Mouse (Mus musculus): Measurements from ENCODE around the gene Slc25a10. TPM values are rescaled to one million over a fixed set of nuclear protein-coding genes. Genes with fewer than 3 reads are reported as not detected.

Gene Slc25a10
- polyA plus RNA-seq, 1 experiment, result 154 TPM

DNA sequence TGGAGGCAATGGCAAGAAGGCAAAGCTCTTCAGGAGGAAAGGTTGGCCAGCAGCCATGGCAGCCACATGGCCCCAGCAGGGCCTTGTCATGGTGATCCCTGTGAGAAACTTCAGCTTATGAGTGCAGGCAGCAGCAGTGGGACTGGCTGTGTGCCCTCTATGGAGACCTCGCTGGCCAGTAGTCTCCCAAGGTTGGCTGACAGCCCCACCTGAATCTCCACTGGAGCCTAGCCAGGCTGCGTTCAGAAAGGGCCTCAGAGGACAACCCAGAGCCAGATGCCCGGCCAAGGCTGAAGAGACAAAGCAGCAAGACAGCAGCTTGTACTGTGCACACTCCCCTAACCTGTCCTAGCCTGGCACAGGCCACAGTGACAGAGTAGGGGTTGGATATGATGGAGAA, 46.8 kb downstream of the Slc25a10 start:
- peaks cover 6% of the 10 kb centered on the region for H3K36me3 ChIP-seq (ENCODE audit: control insufficient read depth, insufficient read depth)
- H3ac ChIP-seq (ENCODE audit: control insufficient read depth, insufficient read length, low read depth), result no peak overlapping the region
- TF ChIP-seq MYOG (IDR thresholded peaks at IDR 0.05; ENCODE audit: control insufficient read depth, extremely low read depth, insufficient read length) (no peak), MYOD1 (IDR thresholded peaks at IDR 0.05; ENCODE audit: control insufficient read depth, insufficient read length, low read depth) (no peak), MAX (IDR thresholded peaks at IDR 0.05) (no peak), USF1 (IDR thresholded peaks at IDR 0.05; ENCODE audit: low read depth) (no peak), CTCF (IDR thresholded peaks at IDR 0.05; ENCODE audit: control insufficient read depth, insufficient read depth, insufficient read length) (no peak), CEBPB (IDR thresholded peaks at IDR 0.05; ENCODE audit: low read depth) (no peak), FOSL1 (IDR thresholded peaks at IDR 0.05; ENCODE audit: insufficient read depth, low read length, poor library complexity, severe bottlenecking) (no peak)
- H3K79me3 ChIP-seq (ENCODE audit: low read depth), result no peaks in the 10 kb centered on the region
- H3K4me3 ChIP-seq (ENCODE audit: insufficient read depth, poor library complexity, severe bottlenecking), result no peak overlapping the region
- peaks cover 34% of the 10 kb centered on the region for H3K27me3 ChIP-seq (ENCODE audit: control insufficient read depth, insufficient read depth, insufficient read length)
- no peaks in the 10 kb centered on the region for H3K79me2 ChIP-seq (ENCODE audit: control insufficient read depth, insufficient read depth)

DNA sequence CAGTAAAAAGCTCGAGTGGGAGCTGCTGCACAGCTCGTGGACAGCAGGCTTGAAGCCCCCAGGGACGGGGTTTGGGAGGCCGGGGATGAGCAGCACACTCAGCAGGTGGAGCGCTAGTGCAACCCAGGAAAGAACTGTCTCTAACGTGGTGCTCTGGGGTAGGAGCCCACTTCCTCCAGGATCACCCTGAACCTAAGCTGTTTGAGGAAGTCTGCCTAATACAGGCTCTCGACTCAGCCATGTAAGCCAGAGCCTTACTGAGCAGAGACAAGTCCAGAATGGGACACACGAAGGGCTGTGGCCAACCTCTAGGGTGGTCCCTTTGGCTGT, 47.3 kb downstream of the Slc25a10 start:
- peaks cover 30% of the 10 kb centered on the region for H3K27me3 ChIP-seq (ENCODE audit: control insufficient read depth, insufficient read depth, insufficient read length)
- H3K79me2 ChIP-seq (ENCODE audit: control insufficient read depth, insufficient read depth), result no peaks in the 10 kb centered on the region
- no peaks in the 10 kb centered on the region for H3K79me3 ChIP-seq (ENCODE audit: low read depth)
- TF ChIP-seq USF1 (IDR thresholded peaks at IDR 0.05; ENCODE audit: low read depth) (no peak), CEBPB (IDR thresholded peaks at IDR 0.05; ENCODE audit: low read depth) (no peak), CTCF (IDR thresholded peaks at IDR 0.05; ENCODE audit: control insufficient read depth, insufficient read depth, insufficient read length) (no peak), MAX (IDR thresholded peaks at IDR 0.05) (no peak)
- H3ac ChIP-seq (ENCODE audit: control insufficient read depth, insufficient read length, low read depth), result no peak overlapping the region
- H3K36me3 ChIP-seq (ENCODE audit: control insufficient read depth, insufficient read depth), result peaks cover 7% of the 10 kb centered on the region
- no peak overlapping the region for H3K4me3 ChIP-seq (ENCODE audit: insufficient read depth, poor library complexity, severe bottlenecking)

DNA sequence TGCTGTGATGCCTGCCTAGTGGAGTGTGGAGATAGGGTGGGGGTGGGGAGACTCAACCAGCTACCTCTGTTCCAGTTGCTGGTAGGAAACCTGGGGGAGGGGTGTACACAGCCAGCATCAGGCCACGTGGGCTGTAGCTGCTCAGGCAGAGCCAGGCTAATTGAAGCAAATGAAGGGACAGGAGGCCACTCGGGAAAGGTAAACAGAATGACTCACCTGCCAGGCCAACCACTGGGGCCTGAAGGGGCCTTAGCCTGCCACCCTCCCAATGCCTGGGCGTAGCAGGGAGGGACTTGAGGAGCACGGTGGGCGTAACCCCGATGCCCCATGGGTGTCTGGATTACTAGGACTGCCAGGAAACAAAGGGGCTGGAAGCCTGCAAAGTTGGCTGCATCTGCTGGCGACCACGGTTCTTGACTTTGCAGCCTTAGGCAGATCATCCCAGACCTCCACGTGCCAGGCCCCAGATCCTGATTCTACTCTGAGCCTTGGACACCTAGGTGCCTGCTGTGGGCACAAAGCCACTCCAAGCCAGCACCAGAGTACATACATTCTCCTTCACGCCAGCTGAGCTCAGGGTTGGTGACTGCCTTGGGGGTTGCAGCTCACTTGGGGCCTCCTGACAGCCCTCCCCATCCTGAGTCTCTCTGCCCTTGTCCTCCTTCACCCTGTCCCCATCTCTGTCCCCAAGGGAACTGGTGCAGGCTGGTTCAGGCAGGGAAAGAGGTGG, 47.8 kb downstream of the Slc25a10 start:
- no peak overlapping the region for H3K4me3 ChIP-seq (ENCODE audit: insufficient read depth, poor library complexity, severe bottlenecking)

DNA sequence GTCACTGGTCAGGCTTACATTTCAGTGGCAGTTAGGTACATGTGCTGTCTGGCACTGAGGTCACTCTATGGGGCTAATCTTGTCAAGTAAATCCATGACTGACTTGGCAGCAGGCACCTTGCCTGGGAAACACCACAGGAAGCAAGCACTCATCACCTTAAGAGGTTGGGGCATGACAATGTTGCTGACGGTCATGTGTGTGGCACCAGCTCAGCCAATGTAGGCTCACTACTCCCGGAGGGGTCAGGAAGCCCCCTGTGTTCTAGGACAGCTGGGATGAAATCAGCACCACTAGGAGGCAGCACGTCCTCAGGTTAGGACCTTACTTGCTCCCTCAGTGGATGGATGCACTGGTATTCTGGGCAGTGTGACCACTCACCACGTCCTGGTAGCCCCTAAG, 50.3 kb downstream of the Slc25a10 start:
- H3K27me3 ChIP-seq (ENCODE audit: control insufficient read depth, insufficient read depth, insufficient read length), result peaks cover 5% of the 10 kb centered on the region
- no peak overlapping the region for H3ac ChIP-seq (ENCODE audit: control insufficient read depth, insufficient read length, low read depth)
- H3K79me3 ChIP-seq (ENCODE audit: low read depth), result no peaks in the 10 kb centered on the region
- H3K4me3 ChIP-seq (ENCODE audit: insufficient read depth, poor library complexity, severe bottlenecking), result no peak overlapping the region
- TF ChIP-seq MAX (IDR thresholded peaks at IDR 0.05) (no peak), CTCF (IDR thresholded peaks at IDR 0.05; ENCODE audit: control insufficient read depth, insufficient read depth, insufficient read length) (peak; percentile 28)
- H3K79me2 ChIP-seq (ENCODE audit: control insufficient read depth, insufficient read depth), result no peaks in the 10 kb centered on the region
- peaks cover 8% of the 10 kb centered on the region for H3K36me3 ChIP-seq (ENCODE audit: control insufficient read depth, insufficient read depth)

More for the DNA sequence above, 47.8 kb downstream of the Slc25a10 start:
- H3K36me3 ChIP-seq (ENCODE audit: control insufficient read depth, insufficient read depth), result peaks cover 8% of the 10 kb centered on the region
- TF ChIP-seq MYOD1 (IDR thresholded peaks at IDR 0.05; ENCODE audit: control insufficient read depth, insufficient read length, low read depth) (no peak), MAX (IDR thresholded peaks at IDR 0.05) (no peak), CTCF (IDR thresholded peaks at IDR 0.05; ENCODE audit: control insufficient read depth, insufficient read depth, insufficient read length) (no peak), USF1 (IDR thresholded peaks at IDR 0.05; ENCODE audit: low read depth) (no peak)
- peaks cover 25% of the 10 kb centered on the region for H3K27me3 ChIP-seq (ENCODE audit: control insufficient read depth, insufficient read depth, insufficient read length)
- H3K79me3 ChIP-seq (ENCODE audit: low read depth), result no peaks in the 10 kb centered on the region
- no peak overlapping the region for H3ac ChIP-seq (ENCODE audit: control insufficient read depth, insufficient read length, low read depth)
- no peaks in the 10 kb centered on the region for H3K79me2 ChIP-seq (ENCODE audit: control insufficient read depth, insufficient read depth)

DNA sequence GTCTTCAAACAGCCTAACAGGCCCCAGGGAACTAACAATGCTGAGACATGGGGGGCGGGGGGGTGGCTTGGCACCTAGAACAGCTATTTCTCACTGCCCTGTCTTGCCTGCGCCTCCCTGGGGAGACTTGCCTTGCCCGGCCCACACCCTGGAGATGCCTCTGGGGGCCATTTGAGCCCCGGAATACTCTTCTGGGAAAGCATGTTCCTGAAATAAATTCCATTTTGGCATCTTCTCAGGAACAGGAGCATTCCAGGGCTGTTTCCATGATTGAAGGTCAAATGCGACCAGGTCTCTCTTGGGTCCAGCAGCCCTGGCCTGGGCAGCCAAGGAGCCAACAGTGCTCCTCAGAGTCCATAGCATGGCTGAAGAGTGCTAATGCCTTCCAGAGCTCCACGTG, 50.7 kb downstream of the Slc25a10 start:
- Histone ChIP-seq H3K79me2 (ENCODE audit: control insufficient read depth, insufficient read depth) (peaks cover 2% of the 10 kb centered on the region), H3K27me3 (ENCODE audit: control insufficient read depth, insufficient read depth, insufficient read length) (peaks cover 2% of the 10 kb centered on the region), H3K79me3 (ENCODE audit: low read depth) (no peaks in the 10 kb centered on the region), H3K4me3 (ENCODE audit: insufficient read depth, poor library complexity, severe bottlenecking) (no peak overlapping the region), H3ac (ENCODE audit: control insufficient read depth, insufficient read length, low read depth) (no peak overlapping the region), H3K36me3 (ENCODE audit: control insufficient read depth, insufficient read depth) (peaks cover 8% of the 10 kb centered on the region)
- TF ChIP-seq FOSL1 (IDR thresholded peaks at IDR 0.05; ENCODE audit: insufficient read depth, low read length, poor library complexity, severe bottlenecking) (no peak), MAX (IDR thresholded peaks at IDR 0.05) (no peak), USF1 (IDR thresholded peaks at IDR 0.05; ENCODE audit: low read depth) (no peak), MYOG (IDR thresholded peaks at IDR 0.05; ENCODE audit: control insufficient read depth, extremely low read depth, insufficient read length) (no peak), CTCF (IDR thresholded peaks at IDR 0.05; ENCODE audit: control insufficient read depth, insufficient read depth, insufficient read length) (no peak), MYOD1 (IDR thresholded peaks at IDR 0.05; ENCODE audit: control insufficient read depth, insufficient read length, low read depth) (no peak), CEBPB (IDR thresholded peaks at IDR 0.05; ENCODE audit: low read depth) (no peak)

DNA sequence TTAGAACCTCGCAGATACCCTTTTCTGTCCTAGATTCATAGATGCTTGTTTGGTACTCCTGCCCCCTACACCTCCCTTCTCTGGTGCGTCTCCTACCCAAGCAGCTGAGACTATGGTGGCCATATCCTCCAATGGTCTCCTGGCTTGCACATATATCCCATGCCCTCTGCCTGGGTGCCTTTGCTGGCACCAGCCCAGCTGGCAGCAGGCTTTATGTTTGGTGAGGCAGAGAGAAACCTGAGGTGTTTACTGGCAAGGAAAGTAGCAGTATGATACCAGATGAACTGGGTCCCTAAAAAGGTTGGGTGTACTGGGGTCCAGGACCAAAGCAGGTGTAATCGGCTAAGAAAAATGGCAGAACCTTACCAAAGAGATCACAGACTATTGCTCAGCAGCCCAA, 54.3 kb downstream of the Slc25a10 start:
- Histone ChIP-seq H3K36me3 (ENCODE audit: control insufficient read depth, insufficient read depth) (peaks cover 8% of the 10 kb centered on the region), H3K27me3 (ENCODE audit: control insufficient read depth, insufficient read depth, insufficient read length) (no peaks in the 10 kb centered on the region), H3K79me2 (ENCODE audit: control insufficient read depth, insufficient read depth) (peaks cover 27% of the 10 kb centered on the region), H3ac (ENCODE audit: control insufficient read depth, insufficient read length, low read depth) (no peak overlapping the region), H3K4me3 (ENCODE audit: insufficient read depth, poor library complexity, severe bottlenecking) (no peak overlapping the region), H3K79me3 (ENCODE audit: low read depth) (peaks cover 1% of the 10 kb centered on the region)
- TF ChIP-seq CEBPB (IDR thresholded peaks at IDR 0.05; ENCODE audit: low read depth) (no peak), MYOD1 (IDR thresholded peaks at IDR 0.05; ENCODE audit: control insufficient read depth, insufficient read length, low read depth) (no peak), MYOG (IDR thresholded peaks at IDR 0.05; ENCODE audit: control insufficient read depth, extremely low read depth, insufficient read length) (no peak), USF1 (IDR thresholded peaks at IDR 0.05; ENCODE audit: low read depth) (no peak)
